Mouse (Mus musculus) stomach, embryonic 16.5 days (tissue): ENCODE measurements around the gene Batf. TPM values are rescaled to one million over a fixed set of nuclear protein-coding genes. Genes with fewer than 3 reads are reported as not detected.

Source experiments
- ATAC-seq: fragments of 200-750 bp; cut with Nextera tagmentation; 2 replicates; pipeline ENCODE4 v1.8.0; 2017; ENCODE audit warnings: moderate number of reproducible peaks, moderate TSS enrichment; ENCODE audit not compliant: insufficient read depth, low FRiP score
- H3K27ac ChIP-seq: fragments of 300-500 bp; sonication (generic); 2 replicates; pipeline ENCODE4 v1.5.1; 2014; ENCODE audit warnings: low read length
- H3K27me3 ChIP-seq: fragments of 300-500 bp; sonication (generic); 2 replicates; pipeline ENCODE4 v1.6.1; 2014; ENCODE audit warnings: low read length, control low read depth, mixed read lengths; ENCODE audit not compliant: control insufficient read depth, insufficient read depth
- H3K36me3 ChIP-seq: fragments of 300-500 bp; sonication (generic); 2 replicates; pipeline ENCODE4 v1.6.1; 2014; ENCODE audit warnings: low read length; ENCODE audit not compliant: control insufficient read depth, insufficient read depth
- H3K4me1 ChIP-seq: fragments of 300-500 bp; sonication (generic); 2 replicates; pipeline ENCODE4 v1.6.1; 2014; ENCODE audit warnings: low read length, control low read depth, mixed read lengths; ENCODE audit not compliant: control insufficient read depth, insufficient read depth
- H3K4me2 ChIP-seq: fragments of 300-500 bp; sonication (generic); 2 replicates; pipeline ENCODE4 v1.6.1; 2014; ENCODE audit warnings: low read depth, low read length, mixed read lengths
- H3K4me3 ChIP-seq: fragments of 300-500 bp; sonication (generic); replicated peaks from 2 replicates; pipeline ENCODE4 v1.5.1; 2014; ENCODE audit warnings: mild to moderate bottlenecking, low read length
- H3K9ac ChIP-seq: fragments of 300-500 bp; sonication (generic); 2 replicates; pipeline ENCODE4 v1.6.1; 2014; ENCODE audit warnings: low read length
- H3K9me3 ChIP-seq: fragments of 300-500 bp; sonication (generic); replicated peaks from 2 replicates; pipeline ENCODE4 v1.6.1; 2016; ENCODE audit warnings: low read length, control low read depth; ENCODE audit not compliant: control insufficient read depth
- WGBS: fragments of 180-500 bp; shearing (Covaris S2); extraction: QIAGEN DNeasy Blood & Tissue Kit; methylation state at CpG from one replicate; pipeline ENCODE4 v1.1.7; 2014; 5-methylcytosine and 5-hydroxymethylcytosine counted together
- microRNA-seq: library from miRNA; unstranded; fragments of <30 nt; microRNA quantifications from one replicate; pipeline ENCODE4, GENCODE M21; 2016
- polyA plus RNA-seq: library from polyadenylated mRNA; unstranded; fragments of >200 nt; fragmentation: Nextera tagmentation; extraction: Ambion mirVana; gene quantifications from 2 replicates; pipeline ENCODE4 v1.2.1, GENCODE M21; 2015

The Batf gene
- polyA plus RNA-seq, 1 experiment from 2014 or later: 4.6 TPM

- Histone ChIP-seq H3K4me2 (no peak overlapping the region), H3K27me3 (0 out of 2 replicates have a peak, but pooled peaks cover 3% of the 10 kb centered on the region), H3K27ac (no peak overlapping the region), H3K4me1 (no peaks in the 10 kb centered on the region), H3K36me3 (no peaks in the 10 kb centered on the region), H3K4me3 (no peak overlapping the region), H3K9ac (no peak overlapping the region), H3K9me3 (no peaks in the 10 kb centered on the region)
- ATAC-seq: no peak
- 79% methylated on average over 6 of the region's 6 CpGs for WGBS
Observed at GRCm38 (mm10) chr12:85752116-85752515, 65.6 kb downstream of the Batf start.

GRCm38 (mm10) chr12:85753223-85753622 lies 66.8 kb downstream of the Batf start:
- H3K4me1 ChIP-seq: no peaks in the 10 kb centered on the region
- ATAC-seq: no peak
- H3K9ac ChIP-seq: no peak overlapping the region
- H3K4me2 ChIP-seq: no peak overlapping the region
- H3K27me3 ChIP-seq: no peaks in the 10 kb centered on the region
- H3K4me3 ChIP-seq: no peak overlapping the region
- no peaks in the 10 kb centered on the region for H3K36me3 ChIP-seq
- no peaks in the 10 kb centered on the region for H3K9me3 ChIP-seq
- H3K27ac ChIP-seq: no peak overlapping the region; the same call in 1 of the 2 replicates
- WGBS: 65% methylated on average over 2 of the region's 2 CpGs

GRCm38 (mm10) chr12:85754611-85755265 lies 68.3 kb downstream of the Batf start:
- WGBS: 49% methylated on average over 5 of the region's 5 CpGs

GRCm38 (mm10) chr12:85756455-85756854 lies 70.0 kb downstream of the Batf start:
- WGBS: 75% methylated on average over 3 of the region's 3 CpGs
- no peaks in the 10 kb centered on the region for H3K9me3 ChIP-seq
- H3K27ac ChIP-seq: no peak overlapping the region
- no peak for ATAC-seq
- no peak overlapping the region for H3K9ac ChIP-seq
- no peaks in the 10 kb centered on the region for H3K4me1 ChIP-seq
- H3K4me3 ChIP-seq: no peak overlapping the region
- H3K36me3 ChIP-seq: no peaks in the 10 kb centered on the region
- H3K27me3 ChIP-seq: no peaks in the 10 kb centered on the region
- no peak overlapping the region for H3K4me2 ChIP-seq

More at GRCm38 (mm10) chr12:85754611-85755265, 68.3 kb downstream of the Batf start:
- no peak overlapping the region for H3K4me3 ChIP-seq
- H3K9me3 ChIP-seq: no peaks in the 10 kb centered on the region
- no peaks in the 10 kb centered on the region for H3K4me1 ChIP-seq
- no peaks in the 10 kb centered on the region for H3K27me3 ChIP-seq
- no peak overlapping the region for H3K27ac ChIP-seq
- H3K36me3 ChIP-seq: no peaks in the 10 kb centered on the region
- H3K9ac ChIP-seq: no peak overlapping the region
- H3K4me2 ChIP-seq: no peak overlapping the region
- ATAC-seq: peak; percentile 29; the same call in 1 of the 2 replicates

- H3K9me3 ChIP-seq: no peaks in the 10 kb centered on the region
- whole genome bisulfite sequencing: 63% methylated on average over 3 of the region's 3 CpGs
- no peak overlapping the region for H3K9ac ChIP-seq
- no peak overlapping the region for H3K27ac ChIP-seq
- H3K27me3 ChIP-seq: no peaks in the 10 kb centered on the region
- no peak overlapping the region for H3K4me2 ChIP-seq
- H3K4me1 ChIP-seq: no peaks in the 10 kb centered on the region
- no peak overlapping the region for H3K4me3 ChIP-seq
- no peaks in the 10 kb centered on the region for H3K36me3 ChIP-seq
- ATAC-seq: no peak
Observed at GRCm38 (mm10) chr12:85757074-85757473, 70.6 kb downstream of the Batf start.

Small RNAs within 50 kb of the gene (microRNA-seq; reads per million reads assigned to microRNA genes)
- gene Gm47285: not detected

Other genes starting within 250 kb of the Batf start
- 16.1 and 21.1 TPM in 2 replicates for gene Fos, start 212.8 kb upstream of the Batf start, polyA plus RNA-seq
- 0.29 and 0.80 TPM in 2 replicates for gene Jdp2, start 87.6 kb upstream of the Batf start, polyA plus RNA-seq
- gene Flvcr2, start 59.9 kb downstream of the Batf start, polyA plus RNA-seq: 2.1 and 2.2 TPM in 2 replicates
- 123 and 132 TPM in 2 replicates for gene Erg28, start 137.9 kb downstream of the Batf start, polyA plus RNA-seq
- 9.3 and 11.4 TPM in 2 replicates for gene Ttll5, start 138.0 kb downstream of the Batf start, polyA plus RNA-seq